ENCODE assay signal across 10 mouse cellular contexts in the genomic region with DNA sequence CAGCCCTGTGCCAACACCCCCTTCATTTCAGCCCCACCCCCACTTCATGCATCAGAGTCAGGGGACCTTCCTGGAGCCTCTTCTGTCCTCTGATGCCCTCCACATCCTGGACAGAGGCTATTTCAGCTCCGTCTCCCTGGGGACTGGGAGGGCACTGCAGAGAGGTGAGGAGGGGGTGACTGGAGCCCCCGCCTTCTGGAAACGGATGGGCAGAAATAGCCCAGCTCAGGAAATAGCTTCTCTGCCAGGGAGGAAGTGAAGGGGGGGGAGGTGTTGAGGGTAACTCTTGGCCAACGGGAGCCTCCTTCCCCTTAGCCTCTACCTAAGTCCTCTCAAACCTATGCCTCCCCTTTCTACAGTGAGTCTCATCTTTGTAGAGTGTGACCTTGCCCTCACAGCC. TPM values are rescaled to one million over a fixed set of nuclear protein-coding genes. Genes with fewer than 3 reads are reported as not detected.
DNase-seq lines count a peak whose midpoint lies in the region; ATAC-seq and TF ChIP-seq lines count a peak whose summit lies in the region.
"Had no signal": no experiment of that assay in that cellular context is flagged by ENCODE, and none has a peak within 500 bp of the region (broad histone marks: within the 10 kb centered on the region; RNA-seq: fewer than 3 reads in every experiment).

No protein-coding gene starts in this region.

- H3K4me2 ChIP-seq in forebrain, embryonic 15.5 days (replicated peaks), result no peak overlapping the region
- H3K4me2 ChIP-seq: forebrain, embryonic 12.5 days had no signal

- intact Hi-C loops in gastrocnemius, adult 2 months (cut with DNase I), result no loop called here

- 0 out of 2 replicates have a peak overlapping the region, but pooled peaks have one; percentile 12 for H3K27ac ChIP-seq in gastrocnemius, adult 2 months
- peak overlapping the region; percentile 26 for H3K27ac ChIP-seq in bone marrow macrophage, adult 2 months (ENCODE audit: insufficient read depth, low read depth, low read length)
- no peak overlapping the region for H3K27ac ChIP-seq in forebrain, embryonic 10.5 days
- no peak overlapping the region for H3K27ac ChIP-seq in forebrain, embryonic 15.5 days (replicated peaks)
- H3K27ac ChIP-seq: forebrain, embryonic 12.5 days had no signal

- H3K36me3 ChIP-seq in forebrain, embryonic 10.5 days (replicated peaks), result no peaks in the 10 kb centered on the region
- H3K36me3 ChIP-seq in forebrain, embryonic 15.5 days, result no peaks in the 10 kb centered on the region
- H3K36me3 ChIP-seq: forebrain, embryonic 12.5 days had no signal

- H3K27me3 ChIP-seq in forebrain, embryonic 10.5 days (ENCODE audit: poor library complexity, severe bottlenecking), result peaks cover 99% of the 10 kb centered on the region
- H3K27me3 ChIP-seq in forebrain, embryonic 15.5 days, result peaks cover 74% of the 10 kb centered on the region

- no peak for ATAC-seq in forebrain, embryonic 15.5 days (replicated peaks)

- no peaks in the 10 kb centered on the region; the same call in 1 of the 2 replicates for H3K9me3 ChIP-seq in forebrain, embryonic 10.5 days
- no peaks in the 10 kb centered on the region for H3K9me3 ChIP-seq in forebrain, embryonic 15.5 days
- H3K9me3 ChIP-seq: forebrain, embryonic 12.5 days had no signal

- H3K9ac ChIP-seq in forebrain, embryonic 15.5 days (replicated peaks), result no peak overlapping the region
- H3K9ac ChIP-seq: forebrain, embryonic 12.5 days had no signal

- 51% methylated on average over 4 of the region's 4 CpGs for WGBS in forebrain, embryonic 10.5 days
- WGBS in forebrain, embryonic 15.5 days, result 51% methylated on average over 4 of the region's 4 CpGs

- TF ChIP-seq POLR2A in bone marrow macrophage, adult 2 months (IDR thresholded peaks at IDR 0.05; ENCODE audit: borderline replicate concordance, low read depth, low read length), result no peak

- H3K4me1 ChIP-seq in bone marrow macrophage, adult 2 months (ENCODE audit: control insufficient read depth, insufficient read depth, low read length), result peaks cover 32% of the 10 kb centered on the region
- peaks cover 24% of the 10 kb centered on the region for H3K4me1 ChIP-seq in forebrain, embryonic 10.5 days
- peaks cover 11% of the 10 kb centered on the region; the same call in 1 of the 2 replicates for H3K4me1 ChIP-seq in forebrain, embryonic 15.5 days

- H3K4me3 ChIP-seq in gastrocnemius, adult 2 months, result no peak overlapping the region
- H3K4me3 ChIP-seq in bone marrow macrophage, adult 2 months (ENCODE audit: insufficient read depth, low read length), result no peak overlapping the region; the same call in 1 of the 2 replicates
- H3K4me3 ChIP-seq in forebrain, embryonic 10.5 days, result no peak overlapping the region
- H3K4me3 ChIP-seq in forebrain, embryonic 15.5 days, result no peak overlapping the region
- H3K4me3 ChIP-seq: forebrain, embryonic 12.5 days had no signal

- DNase-seq in gastrocnemius, adult 2 months, result no peak
- no peak for DNase-seq in gastrocnemius, postnatal 10 days
- peak; percentile 52 to 71 for DNase-seq in kidney, postnatal 4 days
- peak; percentile 62 to 72 for DNase-seq in lung, postnatal 4 days
- DNase-seq in forebrain, embryonic 10.5 days (ENCODE audit: extremely low spot score, low spot score), result no peak
- no peak for DNase-seq in right cerebral cortex, postnatal 14 days

- no peak for TF ChIP-seq CTCF in gastrocnemius, adult 2 months (IDR thresholded peaks at IDR 0.05)
- TF ChIP-seq CTCF in bone marrow macrophage, adult 2 months (IDR thresholded peaks at IDR 0.05; ENCODE audit: low read depth, low read length), result no peak

RNA-seq across cellular contexts. Expression of gene Exoc3l2, which starts 9.3 kb away (rescaled TPM):
- total RNA-seq in gastrocnemius, adult 2 months (2021), result under 1 TPM; 0.41 to 0.73 TPM
- total RNA-seq in gastrocnemius, postnatal 10 days (2021), result under 1 TPM; 0.59 to 0.86 TPM
- polyA plus RNA-seq in bone marrow macrophage, adult 2 months (2012; ENCODE audit: insufficient read depth, insufficient read length, missing spikeins), result not detected in 2 replicates
- polyA plus RNA-seq in forebrain, embryonic 10.5 days (2016; fragmentation: Nextera tagmentation; extraction: Ambion mirVana), result 0.82 and 0.99 TPM in 2 replicates
- 0.17 and 0.29 TPM in 2 replicates for polyA plus RNA-seq in forebrain, embryonic 15.5 days (2015; fragmentation: Nextera tagmentation; extraction: Ambion mirVana)

RNA-seq across cellular contexts. Expression of gene Mark4, which starts 13.8 kb away (rescaled TPM):
- 10 to 100 TPM; 17.1 to 17.9 TPM for total RNA-seq in gastrocnemius, adult 2 months (2021)
- total RNA-seq in gastrocnemius, postnatal 10 days (2021), result 10 to 100 TPM; 12.2 to 16.4 TPM
- polyA plus RNA-seq in bone marrow macrophage, adult 2 months (2012; ENCODE audit: insufficient read depth, insufficient read length, missing spikeins), result 21.3 and 21.4 TPM in 2 replicates
- polyA plus RNA-seq in forebrain, embryonic 10.5 days (2016; fragmentation: Nextera tagmentation; extraction: Ambion mirVana), result 5.7 and 6.5 TPM in 2 replicates
- 18.3 and 18.8 TPM in 2 replicates for polyA plus RNA-seq in forebrain, embryonic 15.5 days (2015; fragmentation: Nextera tagmentation; extraction: Ambion mirVana)

RNA-seq across cellular contexts. Expression of gene Bloc1s3, which starts 35.8 kb away (rescaled TPM):
- 1 to 10 TPM; 1.7 to 2.1 TPM for total RNA-seq in gastrocnemius, adult 2 months (2021)
- total RNA-seq in gastrocnemius, postnatal 10 days (2021), result 1 to 10 TPM; 2.2 to 2.4 TPM
- polyA plus RNA-seq in bone marrow macrophage, adult 2 months (2012; ENCODE audit: insufficient read depth, insufficient read length, missing spikeins), result 9.7 and 11.0 TPM in 2 replicates
- 2.1 and 2.3 TPM in 2 replicates for polyA plus RNA-seq in forebrain, embryonic 10.5 days (2016; fragmentation: Nextera tagmentation; extraction: Ambion mirVana)
- 4.9 and 5.4 TPM in 2 replicates for polyA plus RNA-seq in forebrain, embryonic 15.5 days (2015; fragmentation: Nextera tagmentation; extraction: Ambion mirVana)

RNA-seq across cellular contexts. Expression of gene Trappc6a, which starts 35.8 kb away (rescaled TPM):
- 1 to 10 TPM; 6.2 to 9.9 TPM for total RNA-seq in gastrocnemius, adult 2 months (2021)
- 10 to 100 TPM; 24.6 to 26.5 TPM for total RNA-seq in gastrocnemius, postnatal 10 days (2021)
- 51.4 and 57.0 TPM in 2 replicates for polyA plus RNA-seq in bone marrow macrophage, adult 2 months (2012; ENCODE audit: insufficient read depth, insufficient read length, missing spikeins)
- polyA plus RNA-seq in forebrain, embryonic 10.5 days (2016; fragmentation: Nextera tagmentation; extraction: Ambion mirVana), result 53.8 and 60.9 TPM in 2 replicates
- 35.3 and 43.0 TPM in 2 replicates for polyA plus RNA-seq in forebrain, embryonic 15.5 days (2015; fragmentation: Nextera tagmentation; extraction: Ambion mirVana)

RNA-seq across cellular contexts. Expression of gene Nkpd1, which starts 45.2 kb away (rescaled TPM):
- not detected for total RNA-seq in gastrocnemius, adult 2 months (2021)
- not detected for total RNA-seq in gastrocnemius, postnatal 10 days (2021)
- not detected in 2 replicates for polyA plus RNA-seq in bone marrow macrophage, adult 2 months (2012; ENCODE audit: insufficient read depth, insufficient read length, missing spikeins)
- polyA plus RNA-seq in forebrain, embryonic 10.5 days (2016; fragmentation: Nextera tagmentation; extraction: Ambion mirVana), result 0.06 and 0.12 TPM in 2 replicates
- 0.66 and 0.75 TPM in 2 replicates for polyA plus RNA-seq in forebrain, embryonic 15.5 days (2015; fragmentation: Nextera tagmentation; extraction: Ambion mirVana)
- polyA plus RNA-seq: forebrain, embryonic 12.5 days; heart, postnatal 0 days had no signal

Comparison
In these comparisons a context has a peak if more than half of its experiments do, and no peak if none do; other contexts are left out.
1. DNase-seq: peak in kidney, postnatal 4 days (2 of 2) and lung, postnatal 4 days (2 of 2); none in gastrocnemius, adult 2 months (single experiment), gastrocnemius, postnatal 10 days (single experiment), forebrain, embryonic 10.5 days (single experiment) and right cerebral cortex, postnatal 14 days (single experiment).
2. H3K27ac ChIP-seq: peak in gastrocnemius, adult 2 months (single experiment) and bone marrow macrophage, adult 2 months (single experiment); none in forebrain, embryonic 10.5 days (single experiment) and forebrain, embryonic 15.5 days (single experiment).